Mouse (Mus musculus): ENCODE measurements around the gene Cabp2. TPM values are rescaled to one million over a fixed set of nuclear protein-coding genes. Genes with fewer than 3 reads are reported as not detected.

Gene Cabp2
- polyA plus RNA-seq, 1 experiment from 2014 or later = not detected

GRCm38 (mm10) chr19:4101466-4101865 lies 20.1 kb downstream of the Cabp2 start:
- no peak for ATAC-seq (ENCODE audit: low read depth)
- Histone ChIP-seq H3K4me1 (replicated peaks; ENCODE audit: control insufficient read depth, insufficient read depth, low read length) (peaks cover 23% of the 10 kb centered on the region), H3K36me3 (ENCODE audit: control insufficient read depth, insufficient read depth, low read length) (no peaks in the 10 kb centered on the region), H3K27me3 (ENCODE audit: control insufficient read depth, insufficient read depth, low read depth, low read length) (peaks cover 18% of the 10 kb centered on the region), H3K27ac (ENCODE audit: low read length) (no peak overlapping the region), H3K9ac (ENCODE audit: low read length) (no peak overlapping the region), H3K4me3 (ENCODE audit: low read length) (no peak overlapping the region), H3K4me2 (ENCODE audit: low read depth, low read length) (no peak overlapping the region; the same call in 1 of the 2 replicates), H3K9me3 (ENCODE audit: control insufficient read depth, low read length) (no peaks in the 10 kb centered on the region)
- WGBS = 72% methylated on average over 6 of the region's 6 CpGs

GRCm38 (mm10) chr19:4102049-4102448 lies 20.7 kb downstream of the Cabp2 start:
- peaks cover 18% of the 10 kb centered on the region for H3K27me3 ChIP-seq (ENCODE audit: control insufficient read depth, insufficient read depth, low read depth, low read length)
- H3K4me3 ChIP-seq (ENCODE audit: low read length) = no peak overlapping the region
- ATAC-seq (ENCODE audit: low read depth) = no peak
- no peak overlapping the region for H3K4me2 ChIP-seq (ENCODE audit: low read depth, low read length)
- H3K36me3 ChIP-seq (ENCODE audit: control insufficient read depth, insufficient read depth, low read length) = no peaks in the 10 kb centered on the region
- no peak overlapping the region for H3K27ac ChIP-seq (ENCODE audit: low read length)
- H3K4me1 ChIP-seq (replicated peaks; ENCODE audit: control insufficient read depth, insufficient read depth, low read length) = peaks cover 23% of the 10 kb centered on the region
- 78% methylated on average over 2 of the region's 2 CpGs for WGBS
- no peaks in the 10 kb centered on the region for H3K9me3 ChIP-seq (ENCODE audit: control insufficient read depth, low read length)
- no peak overlapping the region for H3K9ac ChIP-seq (ENCODE audit: low read length)

GRCm38 (mm10) chr19:4102626-4103025 lies 21.2 kb downstream of the Cabp2 start:
- Histone ChIP-seq H3K9ac (ENCODE audit: low read length) (no peak overlapping the region), H3K27ac (ENCODE audit: low read length) (no peak overlapping the region), H3K4me2 (ENCODE audit: low read depth, low read length) (no peak overlapping the region), H3K4me1 (replicated peaks; ENCODE audit: control insufficient read depth, insufficient read depth, low read length) (peaks cover 23% of the 10 kb centered on the region), H3K27me3 (ENCODE audit: control insufficient read depth, insufficient read depth, low read depth, low read length) (peaks cover 18% of the 10 kb centered on the region), H3K4me3 (ENCODE audit: low read length) (no peak overlapping the region), H3K9me3 (ENCODE audit: control insufficient read depth, low read length) (no peaks in the 10 kb centered on the region), H3K36me3 (ENCODE audit: control insufficient read depth, insufficient read depth, low read length) (no peaks in the 10 kb centered on the region)
- no peak for ATAC-seq (ENCODE audit: low read depth)
- 88% methylated on average over 12 of the region's 12 CpGs for WGBS

GRCm38 (mm10) chr19:4103294-4103693 lies 21.9 kb downstream of the Cabp2 start:
- ATAC-seq (ENCODE audit: low read depth) = no peak
- Histone ChIP-seq H3K9ac (ENCODE audit: low read length) (no peak overlapping the region), H3K4me3 (ENCODE audit: low read length) (no peak overlapping the region), H3K4me2 (ENCODE audit: low read depth, low read length) (no peak overlapping the region), H3K9me3 (ENCODE audit: control insufficient read depth, low read length) (no peaks in the 10 kb centered on the region), H3K27ac (ENCODE audit: low read length) (no peak overlapping the region), H3K27me3 (ENCODE audit: control insufficient read depth, insufficient read depth, low read depth, low read length) (peaks cover 18% of the 10 kb centered on the region), H3K36me3 (ENCODE audit: control insufficient read depth, insufficient read depth, low read length) (no peaks in the 10 kb centered on the region), H3K4me1 (replicated peaks; ENCODE audit: control insufficient read depth, insufficient read depth, low read length) (peaks cover 23% of the 10 kb centered on the region)
- 88% methylated on average over 18 of the region's 18 CpGs for WGBS

- peaks cover 22% of the 10 kb centered on the region for H3K4me1 ChIP-seq (replicated peaks; ENCODE audit: control insufficient read depth, insufficient read depth, low read length)
- no peak overlapping the region for H3K4me2 ChIP-seq (ENCODE audit: low read depth, low read length)
- WGBS = 48% methylated on average over 3 of the region's 3 CpGs
- ATAC-seq (ENCODE audit: low read depth) = no peak
- no peak overlapping the region for H3K9ac ChIP-seq (ENCODE audit: low read length)
- no peaks in the 10 kb centered on the region for H3K9me3 ChIP-seq (ENCODE audit: control insufficient read depth, low read length)
- H3K27ac ChIP-seq (ENCODE audit: low read length) = no peak overlapping the region
- no peaks in the 10 kb centered on the region for H3K36me3 ChIP-seq (ENCODE audit: control insufficient read depth, insufficient read depth, low read length)
- no peak overlapping the region for H3K4me3 ChIP-seq (ENCODE audit: low read length)
- peaks cover 18% of the 10 kb centered on the region for H3K27me3 ChIP-seq (ENCODE audit: control insufficient read depth, insufficient read depth, low read depth, low read length)
Observed at GRCm38 (mm10) chr19:4103792-4104191, 22.4 kb downstream of the Cabp2 start.

GRCm38 (mm10) chr19:4104675-4105194 lies 23.4 kb downstream of the Cabp2 start:
- Histone ChIP-seq H3K27me3 (ENCODE audit: control insufficient read depth, insufficient read depth, low read depth, low read length) (peaks cover 18% of the 10 kb centered on the region), H3K27ac (ENCODE audit: low read length) (no peak overlapping the region), H3K36me3 (ENCODE audit: control insufficient read depth, insufficient read depth, low read length) (no peaks in the 10 kb centered on the region), H3K9ac (ENCODE audit: low read length) (no peak overlapping the region), H3K4me2 (ENCODE audit: low read depth, low read length) (no peak overlapping the region), H3K9me3 (ENCODE audit: control insufficient read depth, low read length) (no peaks in the 10 kb centered on the region), H3K4me1 (replicated peaks; ENCODE audit: control insufficient read depth, insufficient read depth, low read length) (peaks cover 15% of the 10 kb centered on the region), H3K4me3 (ENCODE audit: low read length) (no peak overlapping the region)
- no peak for ATAC-seq (ENCODE audit: low read depth)
- WGBS = 87% methylated on average over 16 of the region's 16 CpGs

- WGBS = 88% methylated on average over 14 of the region's 14 CpGs
- no peak for ATAC-seq (ENCODE audit: low read depth)
Observed at GRCm38 (mm10) chr19:4106654-4107053, 25.3 kb downstream of the Cabp2 start.

GRCm38 (mm10) chr19:4108535-4108934 lies 27.2 kb downstream of the Cabp2 start:
- no peak overlapping the region for H3K4me2 ChIP-seq (ENCODE audit: low read depth, low read length)
- no peak for ATAC-seq (ENCODE audit: low read depth)
- no peak overlapping the region for H3K27ac ChIP-seq (ENCODE audit: low read length)
- no peaks in the 10 kb centered on the region for H3K4me1 ChIP-seq (replicated peaks; ENCODE audit: control insufficient read depth, insufficient read depth, low read length)
- peaks cover 2% of the 10 kb centered on the region; the same call in 1 of the 2 replicates for H3K36me3 ChIP-seq (ENCODE audit: control insufficient read depth, insufficient read depth, low read length)
- no peak overlapping the region for H3K4me3 ChIP-seq (ENCODE audit: low read length)
- no peaks in the 10 kb centered on the region for H3K27me3 ChIP-seq (ENCODE audit: control insufficient read depth, insufficient read depth, low read depth, low read length)
- H3K9me3 ChIP-seq (ENCODE audit: control insufficient read depth, low read length) = no peaks in the 10 kb centered on the region
- WGBS = 81% methylated on average over 9 of the region's 9 CpGs
- H3K9ac ChIP-seq (ENCODE audit: low read length) = no peak overlapping the region

More at GRCm38 (mm10) chr19:4106654-4107053, 25.3 kb downstream of the Cabp2 start:
- no peaks in the 10 kb centered on the region; the same call in 1 of the 2 replicates for H3K36me3 ChIP-seq (ENCODE audit: control insufficient read depth, insufficient read depth, low read length)
- no peaks in the 10 kb centered on the region for H3K9me3 ChIP-seq (ENCODE audit: control insufficient read depth, low read length)
- peaks cover 1% of the 10 kb centered on the region for H3K27me3 ChIP-seq (ENCODE audit: control insufficient read depth, insufficient read depth, low read depth, low read length)
- no peak overlapping the region for H3K4me2 ChIP-seq (ENCODE audit: low read depth, low read length)
- no peak overlapping the region for H3K9ac ChIP-seq (ENCODE audit: low read length)
- no peaks in the 10 kb centered on the region for H3K4me1 ChIP-seq (replicated peaks; ENCODE audit: control insufficient read depth, insufficient read depth, low read length)
- H3K27ac ChIP-seq (ENCODE audit: low read length) = no peak overlapping the region
- H3K4me3 ChIP-seq (ENCODE audit: low read length) = no peak overlapping the region

GRCm38 (mm10) chr19:4112063-4112960 lies 30.9 kb downstream of the Cabp2 start:
- Histone ChIP-seq H3K4me2 (ENCODE audit: low read depth, low read length) (no peak overlapping the region), H3K36me3 (ENCODE audit: control insufficient read depth, insufficient read depth, low read length) (peaks cover 15% of the 10 kb centered on the region), H3K27ac (ENCODE audit: low read length) (no peak overlapping the region), H3K9me3 (ENCODE audit: control insufficient read depth, low read length) (no peaks in the 10 kb centered on the region), H3K4me1 (replicated peaks; ENCODE audit: control insufficient read depth, insufficient read depth, low read length) (no peaks in the 10 kb centered on the region), H3K4me3 (ENCODE audit: low read length) (no peak overlapping the region), H3K27me3 (ENCODE audit: control insufficient read depth, insufficient read depth, low read depth, low read length) (no peaks in the 10 kb centered on the region), H3K9ac (ENCODE audit: low read length) (no peak overlapping the region)
- ATAC-seq (ENCODE audit: low read depth) = no peak
- WGBS = 92% methylated on average over 26 of the region's 26 CpGs

Measured in lung, embryonic 16.5 days (tissue).